Mouse (Mus musculus): ENCODE results near the gene Slc38a1. TPM values are rescaled to one million over a fixed set of nuclear protein-coding genes. Genes with fewer than 3 reads are reported as not detected.

Gene Slc38a1
- polyA plus RNA-seq, 2 experiments, result 50.4 to 57.7 TPM

GRCm38 (mm10) chr15:96599852-96600781 lies 42.6 kb downstream of the Slc38a1 start:
- DNase-seq (ENCODE audit: low spot score) (no peak), ATAC-seq (ENCODE audit: low FRiP score, low read depth) (no peak)
- WGBS, result 92% methylated on average over 21 of the region's 21 CpGs
- TF ChIP-seq POLR2A (IDR thresholded peaks at IDR 0.05; ENCODE audit: borderline replicate concordance, extremely low read depth, insufficient read depth, insufficient read length), result no peak
- Histone ChIP-seq H3K9ac (ENCODE audit: low read depth, low read length, severe bottlenecking) (no peak overlapping the region), H3K9me3 (ENCODE audit: control insufficient read depth, low read length) (no peaks in the 10 kb centered on the region), H3K4me2 (replicated peaks; ENCODE audit: low read depth, low read length, severe bottlenecking) (no peak overlapping the region), H3K27ac (replicated peaks; ENCODE audit: low read depth, low read length) (no peak overlapping the region), H3K4me1 (ENCODE audit: control insufficient read depth, insufficient read depth, low read length) (peaks cover 3% of the 10 kb centered on the region; the same call in 1 of the 2 replicates), H3K27me3 (ENCODE audit: control insufficient read depth, insufficient read depth, low read length) (no peaks in the 10 kb centered on the region), H3K36me3 (ENCODE audit: control insufficient read depth, insufficient read depth, low read length) (peaks cover 26% of the 10 kb centered on the region), H3K4me3 (replicated peaks; ENCODE audit: low read length) (no peak overlapping the region)

DNA sequence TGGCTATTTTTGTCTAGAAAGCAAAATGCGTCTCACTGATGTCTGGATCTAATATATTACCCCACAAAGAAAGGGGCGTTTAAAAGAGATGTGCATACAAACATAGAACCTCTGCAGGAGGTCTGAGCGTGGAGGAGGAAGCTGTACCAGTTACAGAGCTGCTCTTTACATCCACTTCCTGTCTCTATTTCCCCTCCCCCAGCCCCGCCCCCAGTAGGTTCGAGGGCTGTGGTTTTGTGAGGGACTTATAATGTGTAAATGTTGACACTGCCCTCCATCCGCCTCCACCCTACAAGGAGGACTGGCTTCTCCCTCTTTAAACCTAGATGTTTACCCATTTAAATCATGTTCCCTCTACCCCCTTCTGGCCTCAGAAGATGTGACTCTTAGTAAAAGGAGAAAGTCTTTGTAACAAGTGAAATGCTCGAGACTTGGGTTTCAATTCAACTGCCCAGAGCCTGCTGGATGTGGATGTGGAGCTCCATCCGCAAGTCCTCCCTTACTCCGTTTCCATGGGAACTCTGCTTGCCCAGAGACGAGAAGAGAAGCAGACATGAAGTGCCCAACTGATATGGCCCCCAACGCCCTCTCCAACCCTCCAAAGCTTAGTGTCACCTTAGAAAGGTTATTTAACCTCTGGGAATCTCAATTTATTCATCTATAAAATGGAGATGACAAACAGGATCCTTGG lies 43.7 kb downstream of the Slc38a1 start:
- Histone ChIP-seq H3K9me3 (ENCODE audit: control insufficient read depth, low read length) (no peaks in the 10 kb centered on the region), H3K27ac (replicated peaks; ENCODE audit: low read depth, low read length) (no peak overlapping the region), H3K27me3 (ENCODE audit: control insufficient read depth, insufficient read depth, low read length) (no peaks in the 10 kb centered on the region), H3K36me3 (ENCODE audit: control insufficient read depth, insufficient read depth, low read length) (peaks cover 26% of the 10 kb centered on the region), H3K4me2 (replicated peaks; ENCODE audit: low read depth, low read length, severe bottlenecking) (no peak overlapping the region), H3K9ac (ENCODE audit: low read depth, low read length, severe bottlenecking) (no peak overlapping the region), H3K4me1 (ENCODE audit: control insufficient read depth, insufficient read depth, low read length) (peaks cover 5% of the 10 kb centered on the region), H3K4me3 (replicated peaks; ENCODE audit: low read length) (no peak overlapping the region)
- 67% methylated on average over 11 of the region's 11 CpGs for WGBS
- TF ChIP-seq POLR2A (IDR thresholded peaks at IDR 0.05; ENCODE audit: borderline replicate concordance, extremely low read depth, insufficient read depth, insufficient read length), result no peak
- DNase-seq (ENCODE audit: low spot score), result no peak
- ATAC-seq (ENCODE audit: low FRiP score, low read depth), result no peak

DNA sequence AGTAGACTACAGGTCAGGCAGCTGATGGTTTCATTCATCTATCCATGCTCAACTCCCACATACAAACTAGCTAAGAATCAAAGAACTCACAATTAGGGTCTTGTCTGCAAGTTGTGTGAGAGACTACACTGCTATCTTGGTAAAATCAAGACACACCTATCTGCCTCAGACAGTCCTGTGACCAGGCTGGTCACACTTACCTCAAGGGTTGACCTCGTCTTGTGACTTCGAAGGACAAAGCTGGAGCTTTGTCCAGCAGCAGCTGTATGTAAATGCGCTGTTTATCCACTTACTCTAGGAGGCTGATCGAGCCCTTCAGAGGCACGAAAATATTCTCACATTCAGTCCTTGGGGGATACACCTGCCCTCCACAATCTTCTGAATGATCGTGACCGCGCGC lies 45.6 kb downstream of the Slc38a1 start:
- WGBS, result 92% methylated on average over 9 of the region's 9 CpGs
- no peak for ATAC-seq (ENCODE audit: low FRiP score, low read depth)
- no peak for TF ChIP-seq POLR2A (IDR thresholded peaks at IDR 0.05; ENCODE audit: borderline replicate concordance, extremely low read depth, insufficient read depth, insufficient read length)
- DNase-seq (ENCODE audit: low spot score), result no peak
- Histone ChIP-seq H3K9ac (ENCODE audit: low read depth, low read length, severe bottlenecking) (no peak overlapping the region), H3K27me3 (ENCODE audit: control insufficient read depth, insufficient read depth, low read length) (no peaks in the 10 kb centered on the region), H3K4me2 (replicated peaks; ENCODE audit: low read depth, low read length, severe bottlenecking) (no peak overlapping the region), H3K36me3 (ENCODE audit: control insufficient read depth, insufficient read depth, low read length) (peaks cover 24% of the 10 kb centered on the region), H3K4me1 (ENCODE audit: control insufficient read depth, insufficient read depth, low read length) (peaks cover 15% of the 10 kb centered on the region), H3K27ac (replicated peaks; ENCODE audit: low read depth, low read length) (no peak overlapping the region), H3K4me3 (replicated peaks; ENCODE audit: low read length) (no peak overlapping the region), H3K9me3 (ENCODE audit: control insufficient read depth, low read length) (no peaks in the 10 kb centered on the region)

DNA sequence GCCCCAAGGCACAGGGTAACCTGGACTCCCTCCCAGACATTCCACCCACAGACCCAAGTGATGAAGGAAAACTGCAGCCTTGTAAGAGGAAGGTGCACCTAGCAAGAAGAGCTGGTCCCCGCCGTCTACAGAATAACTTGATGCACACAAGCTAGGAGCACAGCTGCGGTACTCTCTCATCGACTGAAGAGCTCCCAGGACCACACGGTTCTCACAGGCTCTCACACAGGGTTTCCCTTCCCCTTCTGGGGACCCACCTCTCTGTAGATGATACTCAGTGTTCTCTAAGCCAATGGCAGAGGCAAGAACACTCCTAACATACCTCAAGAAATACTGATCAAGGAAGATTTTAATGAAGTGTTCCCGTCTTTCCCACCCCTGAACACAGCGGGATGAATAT lies 48.4 kb downstream of the Slc38a1 start:
- Histone ChIP-seq H3K4me1 (ENCODE audit: control insufficient read depth, insufficient read depth, low read length) (peaks cover 15% of the 10 kb centered on the region), H3K4me2 (replicated peaks; ENCODE audit: low read depth, low read length, severe bottlenecking) (no peak overlapping the region), H3K36me3 (ENCODE audit: control insufficient read depth, insufficient read depth, low read length) (peaks cover 23% of the 10 kb centered on the region), H3K4me3 (replicated peaks; ENCODE audit: low read length) (no peak overlapping the region), H3K27me3 (ENCODE audit: control insufficient read depth, insufficient read depth, low read length) (no peaks in the 10 kb centered on the region), H3K9me3 (ENCODE audit: control insufficient read depth, low read length) (no peaks in the 10 kb centered on the region), H3K27ac (replicated peaks; ENCODE audit: low read depth, low read length) (no peak overlapping the region), H3K9ac (ENCODE audit: low read depth, low read length, severe bottlenecking) (no peak overlapping the region)
- no peak for DNase-seq (ENCODE audit: low spot score)
- WGBS, result 85% methylated on average over 7 of the region's 7 CpGs
- ATAC-seq (ENCODE audit: low FRiP score, low read depth), result no peak
- no peak for TF ChIP-seq POLR2A (IDR thresholded peaks at IDR 0.05; ENCODE audit: borderline replicate concordance, extremely low read depth, insufficient read depth, insufficient read length)

DNA sequence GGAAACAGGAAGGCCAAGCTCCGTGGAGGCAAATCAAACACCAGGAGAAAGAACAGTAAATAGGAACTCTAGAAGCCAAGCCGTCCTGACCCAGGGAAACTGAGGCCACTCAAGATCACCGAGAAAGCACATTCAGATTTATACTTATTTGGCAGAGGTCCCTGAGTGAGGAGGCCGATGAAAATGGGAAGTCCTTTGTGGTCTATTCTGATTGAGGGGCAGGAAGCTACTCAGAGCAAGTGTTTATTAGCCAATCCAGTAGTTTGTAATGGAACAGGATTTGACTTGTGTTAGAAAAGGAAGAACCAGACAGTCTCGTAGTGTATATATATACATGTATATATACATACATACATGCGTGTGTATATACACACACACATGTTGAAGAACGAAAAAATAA lies 48.8 kb downstream of the Slc38a1 start:
- DNase-seq (ENCODE audit: low spot score), result no peak
- H3K9ac ChIP-seq (ENCODE audit: low read depth, low read length, severe bottlenecking), result no peak overlapping the region
- 63% methylated on average over 7 of the region's 7 CpGs for WGBS
- peak overlapping the region; percentile 50 for H3K27ac ChIP-seq (replicated peaks; ENCODE audit: low read depth, low read length)
- H3K27me3 ChIP-seq (ENCODE audit: control insufficient read depth, insufficient read depth, low read length), result no peaks in the 10 kb centered on the region
- no peak overlapping the region for H3K4me3 ChIP-seq (replicated peaks; ENCODE audit: low read length)
- H3K9me3 ChIP-seq (ENCODE audit: control insufficient read depth, low read length), result no peaks in the 10 kb centered on the region
- no peak overlapping the region for H3K4me2 ChIP-seq (replicated peaks; ENCODE audit: low read depth, low read length, severe bottlenecking)
- H3K4me1 ChIP-seq (ENCODE audit: control insufficient read depth, insufficient read depth, low read length), result peaks cover 15% of the 10 kb centered on the region
- no peak for ATAC-seq (ENCODE audit: low FRiP score, low read depth)
- peaks cover 24% of the 10 kb centered on the region for H3K36me3 ChIP-seq (ENCODE audit: control insufficient read depth, insufficient read depth, low read length)
- TF ChIP-seq POLR2A (IDR thresholded peaks at IDR 0.05; ENCODE audit: borderline replicate concordance, extremely low read depth, insufficient read depth, insufficient read length), result no peak
